Mouse (Mus musculus) lung, embryonic 14.5 days (tissue): Measurements from ENCODE around the gene Vasp. TPM values are rescaled to one million over a fixed set of nuclear protein-coding genes. Genes with fewer than 3 reads are reported as not detected.

ENCODE experiments used
- ATAC-seq: fragments of 200-750 bp; cut with Nextera tagmentation; 2 replicates; pipeline ENCODE4 v1.8.0; 2017; ENCODE audit warnings: mild to moderate bottlenecking, moderate TSS enrichment, moderate library complexity; ENCODE audit not compliant: insufficient read depth
- DNase-seq: peaks from one replicate; pipeline ENCODE4 v3.0.0-alpha.2; 2015
- H3K27ac ChIP-seq: fragments of 300-500 bp; sonication (generic); 2 replicates; pipeline ENCODE4 v1.5.1; 2014; ENCODE audit warnings: low read depth, mild to moderate bottlenecking, moderate library complexity
- H3K27me3 ChIP-seq: fragments of 300-500 bp; sonication (generic); 2 replicates; pipeline ENCODE4 v1.6.1; 2014; ENCODE audit warnings: low read length, control low read depth; ENCODE audit not compliant: insufficient read depth
- H3K36me3 ChIP-seq: fragments of 300-500 bp; sonication (generic); 2 replicates; pipeline ENCODE4 v1.6.1; 2014; ENCODE audit warnings: control low read depth; ENCODE audit not compliant: insufficient read depth
- H3K4me1 ChIP-seq: fragments of 300-500 bp; sonication (generic); 2 replicates; pipeline ENCODE4 v1.6.1; 2014; ENCODE audit warnings: antibody characterized with exemption, control low read depth; ENCODE audit not compliant: insufficient read depth
- H3K4me2 ChIP-seq: fragments of 300-500 bp; sonication (generic); 2 replicates; pipeline ENCODE4 v1.6.1; 2014; ENCODE audit warnings: mild to moderate bottlenecking
- H3K4me3 ChIP-seq: fragments of 300-500 bp; sonication (generic); 2 replicates; pipeline ENCODE4 v1.5.1; 2014; ENCODE audit warnings: low read depth, low read length
- H3K9ac ChIP-seq: fragments of 300-500 bp; sonication (generic); 2 replicates; pipeline ENCODE4 v1.6.1; 2014
- H3K9me3 ChIP-seq: fragments of 300-500 bp; sonication (generic); 2 replicates; pipeline ENCODE4 v1.6.1; 2016; ENCODE audit warnings: low read depth, low read length, control low read depth
- CTCF ChIP-seq: IDR thresholded peaks from 2 replicates; pipeline ENCODE4 v1.5.1; 2016; ENCODE audit warnings: antibody characterized with exemption, low read depth
- WGBS: fragments of 180-500 bp; shearing (Covaris S2); extraction: QIAGEN DNeasy Blood & Tissue Kit; methylation state at CpG from one replicate; pipeline ENCODE4 v1.1.7; 2014; 5-methylcytosine and 5-hydroxymethylcytosine counted together
- polyA plus RNA-seq: library from polyadenylated mRNA; unstranded; fragments of >200 nt; fragmentation: Nextera tagmentation; extraction: Ambion mirVana; gene quantifications from 2 replicates; pipeline ENCODE4 v1.2.1, GENCODE M21; 2014

The Vasp gene
- polyA plus RNA-seq, 1 experiment from 2014 or later, result 95.3 TPM

- H3K36me3 ChIP-seq, result no peaks in the 10 kb centered on the region
- DNase-seq (peak; percentile 100), ATAC-seq (peak; percentile 95)
- no peaks in the 10 kb centered on the region for H3K9me3 ChIP-seq
- H3K9ac ChIP-seq, result peak within 1 kb of the TSS; percentile 77
- peak within 1 kb of the TSS; percentile 95 for H3K4me2 ChIP-seq
- peak; percentile 73 for TF ChIP-seq CTCF
- peak within 1 kb of the TSS; percentile 70 for H3K4me3 ChIP-seq
- H3K27me3 ChIP-seq, result no peaks in the 10 kb centered on the region
- peak within 1 kb of the TSS; percentile 99 for H3K27ac ChIP-seq
- WGBS, result under 1% methylated on average over 90 of the region's 91 CpGs
- H3K4me1 ChIP-seq, result peaks cover 14% of the 10 kb centered on the region
Observed at GRCm38 (mm10) chr7:19227883-19228792, 43.5 kb downstream of the Vasp start, which contains the start of gene Opa3. Gene Opa3, plus strand, starts transcription at chr7:19228334.

- H3K4me2 ChIP-seq, result peak overlapping the region; percentile 95
- peak overlapping the region; percentile 70 for H3K4me3 ChIP-seq
- peak overlapping the region; percentile 77 for H3K9ac ChIP-seq
- DNase-seq (peak; percentile 75), ATAC-seq (peak; percentile 22)
- no peaks in the 10 kb centered on the region for H3K27me3 ChIP-seq
- H3K36me3 ChIP-seq, result no peaks in the 10 kb centered on the region
- H3K27ac ChIP-seq, result peak overlapping the region; percentile 97
- peaks cover 14% of the 10 kb centered on the region for H3K4me1 ChIP-seq
- H3K9me3 ChIP-seq, result no peaks in the 10 kb centered on the region
- TF ChIP-seq CTCF, result no peak
- 10% methylated on average over 20 of the region's 20 CpGs for WGBS
Observed at GRCm38 (mm10) chr7:19226817-19227797, 44.5 kb downstream of the Vasp start.

- H3K9ac ChIP-seq, result no peak overlapping the region
- no peak for TF ChIP-seq CTCF
- H3K4me2 ChIP-seq, result no peak overlapping the region
- no peaks in the 10 kb centered on the region for H3K36me3 ChIP-seq
- H3K4me3 ChIP-seq, result no peak overlapping the region
- peaks cover 12% of the 10 kb centered on the region for H3K4me1 ChIP-seq
- WGBS, result 76% methylated on average over 4 of the region's 4 CpGs
- H3K9me3 ChIP-seq, result no peaks in the 10 kb centered on the region
- no peaks in the 10 kb centered on the region for H3K27me3 ChIP-seq
- DNase-seq (no peak), ATAC-seq (no peak)
- no peak overlapping the region for H3K27ac ChIP-seq
Observed at GRCm38 (mm10) chr7:19224933-19225332, 46.7 kb downstream of the Vasp start.

- Histone ChIP-seq H3K36me3 (no peaks in the 10 kb centered on the region), H3K27ac (no peak overlapping the region), H3K9me3 (no peaks in the 10 kb centered on the region), H3K9ac (no peak overlapping the region), H3K27me3 (no peaks in the 10 kb centered on the region), H3K4me1 (peaks cover 6% of the 10 kb centered on the region), H3K4me3 (no peak overlapping the region), H3K4me2 (no peak overlapping the region)
- DNase-seq (no peak), ATAC-seq (no peak)
- WGBS, result 85% methylated on average over 14 of the region's 14 CpGs
- TF ChIP-seq CTCF, result no peak
Observed at GRCm38 (mm10) chr7:19222875-19223274, 48.7 kb downstream of the Vasp start.

- Histone ChIP-seq H3K27me3 (no peaks in the 10 kb centered on the region), H3K4me1 (peaks cover 6% of the 10 kb centered on the region), H3K4me3 (no peak overlapping the region), H3K27ac (no peak overlapping the region), H3K4me2 (no peak overlapping the region), H3K36me3 (no peaks in the 10 kb centered on the region), H3K9me3 (no peaks in the 10 kb centered on the region), H3K9ac (no peak overlapping the region)
- no peak for DNase-seq
- no peak for ATAC-seq
- 91% methylated on average over 16 of the region's 16 CpGs for WGBS
- TF ChIP-seq CTCF, result no peak
Observed at GRCm38 (mm10) chr7:19222189-19222588, 49.4 kb downstream of the Vasp start.

GRCm38 (mm10) chr7:19220061-19220460 lies 51.6 kb downstream of the Vasp start:
- Histone ChIP-seq H3K9me3 (no peaks in the 10 kb centered on the region), H3K4me2 (no peak overlapping the region), H3K27ac (no peak overlapping the region), H3K27me3 (no peaks in the 10 kb centered on the region), H3K4me1 (no peaks in the 10 kb centered on the region), H3K36me3 (no peaks in the 10 kb centered on the region), H3K4me3 (no peak overlapping the region), H3K9ac (no peak overlapping the region)
- 0 out of 2 replicates have a peak, but pooled peaks have one; percentile 11 for TF ChIP-seq CTCF
- DNase-seq, result no peak
- no peak for ATAC-seq
- 69% methylated on average over 3 of the region's 3 CpGs for WGBS
